Mouse (Mus musculus) lung, adult 2 months (tissue): ENCODE measurements around the gene Olfr318. TPM values are rescaled to one million over a fixed set of nuclear protein-coding genes. Genes with fewer than 3 reads are reported as not detected.
"Not testable (repeated sequence)": the region's sequence is repeated elsewhere in the genome, so short reads cannot be mapped to it uniquely, and the experiment has no call there.

Source experiments
- DNase-seq: peaks from one replicate; pipeline ENCODE4 v3.0.0; 2022
- H3K4me1 ChIP-seq: fragments of 200-500 bp; 2 replicates; pipeline ENCODE4 v1.6.1; 2011; ENCODE audit warnings: low read length; ENCODE audit not compliant: control insufficient read depth, insufficient read depth
- H3K4me3 ChIP-seq: fragments of 200-500 bp; replicated peaks from 2 replicates; pipeline ENCODE3; 2011; ENCODE audit warnings: low read depth, mild to moderate bottlenecking, control low read depth, low read length; ENCODE audit errors: extremely low read depth
- CTCF ChIP-seq: fragments of 200-500 bp; IDR thresholded peaks from 2 replicates; pipeline ENCODE4 v1.5.1; 2011; ENCODE audit warnings: mild to moderate bottlenecking, low read length, control low read depth; ENCODE audit not compliant: insufficient read depth
- POLR2A ChIP-seq: fragments of 200-500 bp; IDR thresholded peaks from 2 replicates; pipeline ENCODE4 v1.6.1; 2011; ENCODE audit warnings: low read depth, mild to moderate bottlenecking, control low read depth, low read length, borderline replicate concordance; ENCODE audit errors: extremely low read depth
- WGBS: fragments of 180-500 bp; shearing (Covaris S2); methylation state at CpG from one replicate; pipeline ENCODE4 v1.1.7; 2018; 5-methylcytosine and 5-hydroxymethylcytosine counted together
- polyA plus RNA-seq: library from polyadenylated mRNA; depleted of rRNA; stranded (reverse); fragments of >200 nt; gene quantifications from 2 replicates; pipeline ENCODE4 v1.2.3, GENCODE M21; 2012; rRNA removed

The Olfr318 gene
- polyA plus RNA-seq, result not detected in 2 replicates

GRCm38 (mm10) chr11:58723914-58724313 is at the start of gene Olfr318:
Olfr318 (minus strand) TSS chr11:58724014.
- no peak for DNase-seq
- TF ChIP-seq POLR2A, result no peak
- no peak for TF ChIP-seq CTCF
- H3K4me3 ChIP-seq, result no peak within 1 kb of the TSS
- H3K4me1 ChIP-seq, result no peaks in the 10 kb centered on the region

GRCm38 (mm10) chr11:58772888-58773287 is 49.1 kb upstream of the Olfr318 start, which contains the start of gene Olfr315:
Olfr315 (plus strand) TSS chr11:58773188.
- H3K4me1 ChIP-seq, result no peaks in the 10 kb centered on the region
- no peak within 1 kb of the TSS for H3K4me3 ChIP-seq
- DNase-seq, result no peak
- no peak for TF ChIP-seq CTCF
- no peak for TF ChIP-seq POLR2A

GRCm38 (mm10) chr11:58752434-58752833 is 28.6 kb upstream of the Olfr318 start, which contains the start of gene Olfr316:
Olfr316 (plus strand) TSS chr11:58752734.
- no peak within 1 kb of the TSS for H3K4me3 ChIP-seq
- no peak for DNase-seq
- no peak for TF ChIP-seq POLR2A
- no peak for TF ChIP-seq CTCF
- H3K4me1 ChIP-seq, result no peaks in the 10 kb centered on the region
- WGBS, result 73% methylated on average over 2 of the region's 2 CpGs

- H3K4me1 ChIP-seq, H3K4me3 ChIP-seq, DNase-seq: not testable (repeated sequence)
- WGBS, result 72% methylated on average over 18 of the region's 18 CpGs
Measured at GRCm38 (mm10) chr11:58751096-58751495, 27.3 kb upstream of the Olfr318 start.

GRCm38 (mm10) chr11:58738792-58739262 is 15.0 kb upstream of the Olfr318 start, which contains the start of gene Olfr317:
Olfr317 (minus strand) TSS chr11:58739212.
- 66% methylated on average over 4 of the region's 4 CpGs for WGBS
- TF ChIP-seq CTCF (no peak), POLR2A (no peak)
- DNase-seq, result no peak

GRCm38 (mm10) chr11:58733372-58733771 is 9.6 kb upstream of the Olfr318 start:
- no peak for DNase-seq
- WGBS, result 44% methylated on average over 3 of the region's 3 CpGs
- TF ChIP-seq POLR2A (no peak), CTCF (no peak)
- no peak overlapping the region for H3K4me3 ChIP-seq
- H3K4me1 ChIP-seq, result no peaks in the 10 kb centered on the region

More at GRCm38 (mm10) chr11:58738792-58739262, 15.0 kb upstream of the Olfr318 start, which contains the start of gene Olfr317:
- Histone ChIP-seq H3K4me3 (no peak within 1 kb of the TSS), H3K4me1 (no peaks in the 10 kb centered on the region)

GRCm38 (mm10) chr11:58727896-58728650 is 4.3 kb upstream of the Olfr318 start:
- 70% methylated on average over 6 of the region's 6 CpGs for WGBS
- not testable (repeated sequence) for DNase-seq, H3K4me3 ChIP-seq, H3K4me1 ChIP-seq

GRCm38 (mm10) chr11:58719701-58720100 is 4.1 kb downstream of the Olfr318 start:
- Histone ChIP-seq H3K4me3 (no peak overlapping the region), H3K4me1 (no peaks in the 10 kb centered on the region)
- 77% methylated on average over 4 of the region's 4 CpGs for WGBS
- TF ChIP-seq POLR2A (no peak), CTCF (no peak)
- no peak for DNase-seq

- WGBS, result 82% methylated on average over 7 of the region's 7 CpGs
- not testable (repeated sequence) for DNase-seq, H3K4me1 ChIP-seq, H3K4me3 ChIP-seq
Measured at GRCm38 (mm10) chr11:58717723-58718122, 6.1 kb downstream of the Olfr318 start.

GRCm38 (mm10) chr11:58709086-58709485 is 14.7 kb downstream of the Olfr318 start:
- no peak for TF ChIP-seq CTCF
- TF ChIP-seq POLR2A, result no peak
- 85% methylated on average over 11 of the region's 11 CpGs for WGBS
- no peak for DNase-seq
- H3K4me1 ChIP-seq, result no peaks in the 10 kb centered on the region
- no peak overlapping the region for H3K4me3 ChIP-seq

- 80% methylated on average over 3 of the region's 3 CpGs for WGBS
- no peak within 1 kb of the TSS for H3K4me3 ChIP-seq
- no peaks in the 10 kb centered on the region for H3K4me1 ChIP-seq
- DNase-seq, result no peak
- TF ChIP-seq POLR2A (no peak), CTCF (no peak)
Measured at GRCm38 (mm10) chr11:58698862-58699261, 25.0 kb downstream of the Olfr318 start, which contains the start of gene Olfr319. Olfr319 (plus strand) TSS chr11:58699162.
